Mouse (Mus musculus) hindbrain, embryonic 13.5 days (tissue): ENCODE measurements around the gene P2rx1. TPM values are rescaled to one million over a fixed set of nuclear protein-coding genes. Genes with fewer than 3 reads are reported as not detected.

ENCODE experiments used
- ATAC-seq: fragments of 200-750 bp; cut with Nextera tagmentation; 2 replicates; pipeline ENCODE4 v1.8.0; 2017; ENCODE audit warnings: moderate TSS enrichment; ENCODE audit not compliant: low FRiP score
- H3K27ac ChIP-seq: fragments of 300-500 bp; sonication (generic); 2 replicates; pipeline ENCODE4 v1.5.1; 2015; ENCODE audit warnings: inconsistent platforms, mild to moderate bottlenecking, moderate library complexity
- H3K27me3 ChIP-seq: fragments of 300-500 bp; sonication (generic); 2 replicates; pipeline ENCODE4 v1.6.1; 2015; ENCODE audit warnings: mild to moderate bottlenecking, inconsistent platforms
- H3K36me3 ChIP-seq: fragments of 300-500 bp; sonication (generic); 2 replicates; pipeline ENCODE4 v1.6.1; 2015; ENCODE audit warnings: mild to moderate bottlenecking, inconsistent platforms
- H3K4me1 ChIP-seq: fragments of 300-500 bp; sonication (generic); replicated peaks from 2 replicates; pipeline ENCODE4 v1.6.1; 2015; ENCODE audit warnings: inconsistent platforms
- H3K4me2 ChIP-seq: fragments of 300-500 bp; sonication (generic); 2 replicates; pipeline ENCODE4 v1.6.1; 2015; ENCODE audit warnings: inconsistent platforms, mild to moderate bottlenecking, moderate library complexity
- H3K4me3 ChIP-seq: fragments of 300-500 bp; sonication (generic); 2 replicates; pipeline ENCODE4 v1.5.1; 2015; ENCODE audit warnings: mild to moderate bottlenecking, inconsistent platforms
- H3K9ac ChIP-seq: fragments of 300-500 bp; sonication (generic); 2 replicates; pipeline ENCODE4 v1.6.1; 2015; ENCODE audit warnings: mild to moderate bottlenecking, inconsistent platforms
- H3K9me3 ChIP-seq: fragments of 300-500 bp; sonication (generic); 2 replicates; pipeline ENCODE4 v1.6.1; 2016; ENCODE audit warnings: inconsistent platforms
- WGBS: fragments of 180-500 bp; shearing (Covaris S2); methylation state at CpG from one replicate; pipeline ENCODE4 v1.1.7; 2015; 5-methylcytosine and 5-hydroxymethylcytosine counted together
- polyA plus RNA-seq: library from polyadenylated mRNA; unstranded; fragments of >200 nt; fragmentation: Nextera tagmentation; extraction: Ambion mirVana; gene quantifications from 2 replicates; pipeline ENCODE4 v1.2.1, GENCODE M21; 2015

Gene P2rx1
- polyA plus RNA-seq, 1 experiment from 2014 or later: 0.65 TPM

DNA sequence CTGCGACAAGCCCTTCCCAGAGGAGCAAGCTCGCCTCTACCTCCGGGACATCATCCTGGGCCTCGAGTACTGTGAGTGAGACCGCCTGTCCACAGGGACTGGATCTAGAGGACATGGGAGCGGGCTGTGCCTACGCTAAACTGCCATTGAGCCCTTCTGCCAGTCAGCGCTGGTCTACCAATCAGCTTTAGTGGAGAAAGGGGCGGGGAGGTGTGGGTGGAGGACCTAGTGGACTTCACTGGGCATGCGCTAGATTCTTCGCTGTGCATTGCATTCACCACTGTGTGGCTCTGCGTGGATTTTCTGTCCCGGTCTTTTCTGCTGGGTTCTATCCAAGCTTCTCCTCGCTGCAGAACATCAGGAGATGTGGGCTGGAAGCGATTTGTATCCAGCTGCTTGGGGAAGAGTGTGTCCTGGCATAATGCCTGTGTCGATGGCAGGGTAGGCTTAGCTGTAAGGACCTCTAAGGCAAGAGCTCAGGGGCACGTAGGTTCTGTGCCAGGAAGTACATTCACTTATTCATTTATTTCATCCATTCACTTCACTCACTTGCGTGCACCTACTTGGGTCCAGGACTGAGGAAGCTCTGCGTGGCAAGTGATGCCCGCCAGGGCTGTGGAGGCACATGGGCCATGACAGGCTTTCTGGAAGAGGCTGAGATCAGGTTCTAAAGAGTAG is 32.1 kb downstream of the P2rx1 start:
- Histone ChIP-seq H3K27ac (peak overlapping the region; percentile 89), H3K9ac (peak overlapping the region; percentile 69), H3K36me3 (peaks cover 34% of the 10 kb centered on the region), H3K4me3 (peak overlapping the region; percentile 35), H3K4me1 (peaks cover 11% of the 10 kb centered on the region), H3K4me2 (peak overlapping the region; percentile 62), H3K9me3 (no peaks in the 10 kb centered on the region), H3K27me3 (no peaks in the 10 kb centered on the region)
- ATAC-seq: peak; percentile 93
- 27% methylated on average over 20 of the region's 20 CpGs for WGBS

DNA sequence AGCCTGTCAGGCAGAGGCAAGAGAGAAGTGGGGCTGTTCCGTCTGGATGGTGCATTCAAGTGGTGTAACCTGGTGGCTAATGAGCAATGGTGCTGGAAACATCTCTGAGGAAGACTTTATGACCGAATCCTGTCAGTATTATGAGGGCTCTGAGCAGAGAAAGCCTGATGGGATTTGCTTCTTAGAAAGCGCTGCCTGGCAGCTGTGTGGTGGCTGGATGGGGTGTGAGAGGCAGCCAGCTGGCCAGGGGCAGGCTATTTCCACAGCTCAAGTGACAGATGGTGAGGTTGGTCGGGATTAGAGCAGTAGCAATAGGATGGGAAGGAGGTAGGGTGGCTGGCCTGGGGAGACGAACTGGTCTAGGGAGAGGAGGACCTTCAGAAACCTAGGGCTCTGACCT is 32.6 kb downstream of the P2rx1 start:
- H3K9me3 ChIP-seq: no peaks in the 10 kb centered on the region
- H3K9ac ChIP-seq: peak overlapping the region; percentile 69
- peaks cover 34% of the 10 kb centered on the region for H3K36me3 ChIP-seq
- no peak for ATAC-seq
- H3K27ac ChIP-seq: peak overlapping the region; percentile 89
- no peaks in the 10 kb centered on the region for H3K27me3 ChIP-seq
- H3K4me3 ChIP-seq: 0 out of 2 replicates have a peak overlapping the region, but pooled peaks have one; percentile 35
- peak overlapping the region; percentile 62; the same call in 1 of the 2 replicates for H3K4me2 ChIP-seq
- H3K4me1 ChIP-seq: peaks cover 11% of the 10 kb centered on the region
- 55% methylated on average over 5 of the region's 5 CpGs for WGBS

DNA sequence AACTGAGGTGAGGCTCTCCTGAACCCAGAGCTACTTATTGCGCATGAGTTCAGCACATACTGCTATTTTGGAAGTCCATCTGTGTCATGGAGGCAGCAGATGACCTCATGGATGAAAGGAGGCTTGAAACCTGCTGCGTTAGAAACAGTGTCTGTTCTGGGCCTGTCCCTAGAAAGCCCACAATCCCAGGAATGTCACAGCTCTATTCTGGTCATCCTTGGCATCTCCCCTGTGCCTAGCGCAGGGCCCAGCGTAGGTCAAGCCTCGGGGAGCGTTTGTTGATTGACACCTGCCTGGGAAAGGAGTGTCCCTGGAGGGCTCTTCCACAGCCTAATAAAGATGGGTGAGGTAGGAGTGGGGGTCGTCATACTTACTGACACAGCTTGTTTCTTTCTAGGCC is 37.2 kb downstream of the P2rx1 start:
- 75% methylated on average over 7 of the region's 7 CpGs for WGBS
- ATAC-seq: no peak
- Histone ChIP-seq H3K27me3 (no peaks in the 10 kb centered on the region), H3K27ac (no peak overlapping the region), H3K9ac (no peak overlapping the region), H3K4me1 (peaks cover 16% of the 10 kb centered on the region), H3K36me3 (peaks cover 48% of the 10 kb centered on the region), H3K9me3 (no peaks in the 10 kb centered on the region), H3K4me3 (no peak overlapping the region), H3K4me2 (no peak overlapping the region)

DNA sequence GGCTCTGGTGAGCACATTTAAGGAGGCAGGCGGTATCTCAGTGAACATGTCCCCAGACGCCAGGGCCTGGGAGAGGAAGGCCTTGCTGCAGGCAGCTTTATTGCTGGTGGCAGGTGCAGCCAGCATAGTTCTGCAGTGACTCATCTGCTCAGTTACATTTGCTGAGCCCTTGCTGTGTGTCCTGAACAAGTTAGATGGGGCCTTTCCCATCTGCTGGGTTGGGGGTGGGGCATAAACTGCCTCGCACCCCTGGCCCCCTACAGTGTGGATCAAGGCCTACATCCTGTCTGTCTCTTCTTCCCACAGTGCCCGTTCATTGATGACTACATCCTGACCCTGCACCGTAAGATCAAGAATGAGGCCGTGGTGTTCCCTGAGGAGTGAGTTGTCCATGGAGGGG is 38.0 kb downstream of the P2rx1 start:
- Histone ChIP-seq H3K27me3 (no peaks in the 10 kb centered on the region), H3K9me3 (no peaks in the 10 kb centered on the region), H3K27ac (no peak overlapping the region), H3K9ac (no peak overlapping the region), H3K4me1 (peaks cover 8% of the 10 kb centered on the region), H3K4me2 (no peak overlapping the region), H3K36me3 (peaks cover 54% of the 10 kb centered on the region), H3K4me3 (no peak overlapping the region)
- WGBS: 58% methylated on average over 6 of the region's 6 CpGs
- ATAC-seq: no peak

DNA sequence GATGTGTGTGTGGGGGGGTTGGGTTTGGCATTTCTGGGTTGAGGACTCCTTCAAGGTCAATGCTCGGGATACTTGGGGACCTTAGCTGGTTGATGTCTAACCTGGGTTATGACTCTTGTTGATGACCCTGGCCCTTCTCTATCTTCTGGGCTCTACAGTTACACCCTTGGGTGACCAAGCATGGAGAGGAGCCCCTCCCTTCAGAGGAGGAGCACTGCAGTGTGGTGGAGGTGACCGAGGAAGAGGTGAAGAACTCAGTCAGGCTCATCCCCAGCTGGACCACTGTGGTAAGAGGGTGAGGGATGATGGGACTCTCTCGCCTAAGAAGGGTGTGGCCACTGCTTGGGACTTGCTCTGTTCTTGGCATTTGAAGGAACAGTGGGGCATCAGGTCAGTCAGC is 38.8 kb downstream of the P2rx1 start:
- ATAC-seq: no peak
- H3K27ac ChIP-seq: no peak overlapping the region
- no peak overlapping the region for H3K4me3 ChIP-seq
- peaks cover 54% of the 10 kb centered on the region for H3K36me3 ChIP-seq
- WGBS: 84% methylated on average over 3 of the region's 3 CpGs
- no peaks in the 10 kb centered on the region for H3K9me3 ChIP-seq
- H3K27me3 ChIP-seq: no peaks in the 10 kb centered on the region
- H3K4me1 ChIP-seq: peaks cover 7% of the 10 kb centered on the region
- no peak overlapping the region for H3K4me2 ChIP-seq
- H3K9ac ChIP-seq: no peak overlapping the region

DNA sequence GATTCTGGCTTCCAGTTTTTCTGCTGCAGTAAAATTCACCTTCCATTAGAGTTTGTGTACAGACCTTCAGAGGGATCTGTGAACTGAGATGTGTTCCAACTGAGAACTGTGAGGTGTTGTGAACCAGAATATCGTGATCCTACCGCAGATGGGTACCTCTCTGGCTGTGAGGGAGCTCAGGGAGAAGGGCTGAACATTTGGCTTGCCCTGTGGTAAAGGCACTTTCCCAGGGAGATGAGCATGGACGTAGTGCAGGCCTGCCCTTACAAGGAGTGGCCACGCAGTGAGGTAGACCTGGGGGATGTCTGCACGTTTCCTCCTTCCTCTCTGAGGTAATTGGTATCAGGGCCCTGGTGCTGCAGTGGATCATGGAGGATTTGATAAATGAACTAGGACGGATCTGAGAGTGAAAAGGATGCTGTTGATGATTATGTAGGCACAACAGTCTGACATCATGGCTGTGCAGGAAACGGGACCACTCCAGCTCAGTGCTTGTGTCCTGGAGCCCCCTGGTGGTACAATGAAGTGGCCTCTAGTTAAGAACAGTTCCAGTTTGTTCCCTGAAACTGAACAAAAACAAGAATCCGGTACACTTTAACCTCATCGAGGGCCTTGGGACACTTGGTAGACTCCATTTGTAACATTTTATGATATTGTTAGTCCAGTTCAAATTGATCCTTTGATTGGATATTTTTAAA is 40.3 kb downstream of the P2rx1 start:
- peaks cover 7% of the 10 kb centered on the region for H3K4me1 ChIP-seq
- no peaks in the 10 kb centered on the region for H3K9me3 ChIP-seq
- H3K4me3 ChIP-seq: no peak overlapping the region
- ATAC-seq: peak; percentile 67; the same call in 1 of the 2 replicates
- peaks cover 44% of the 10 kb centered on the region for H3K36me3 ChIP-seq
- no peak overlapping the region for H3K9ac ChIP-seq
- no peaks in the 10 kb centered on the region for H3K27me3 ChIP-seq
- no peak overlapping the region for H3K4me2 ChIP-seq
- no peak overlapping the region for H3K27ac ChIP-seq
- 56% methylated on average over 9 of the region's 9 CpGs for WGBS

DNA sequence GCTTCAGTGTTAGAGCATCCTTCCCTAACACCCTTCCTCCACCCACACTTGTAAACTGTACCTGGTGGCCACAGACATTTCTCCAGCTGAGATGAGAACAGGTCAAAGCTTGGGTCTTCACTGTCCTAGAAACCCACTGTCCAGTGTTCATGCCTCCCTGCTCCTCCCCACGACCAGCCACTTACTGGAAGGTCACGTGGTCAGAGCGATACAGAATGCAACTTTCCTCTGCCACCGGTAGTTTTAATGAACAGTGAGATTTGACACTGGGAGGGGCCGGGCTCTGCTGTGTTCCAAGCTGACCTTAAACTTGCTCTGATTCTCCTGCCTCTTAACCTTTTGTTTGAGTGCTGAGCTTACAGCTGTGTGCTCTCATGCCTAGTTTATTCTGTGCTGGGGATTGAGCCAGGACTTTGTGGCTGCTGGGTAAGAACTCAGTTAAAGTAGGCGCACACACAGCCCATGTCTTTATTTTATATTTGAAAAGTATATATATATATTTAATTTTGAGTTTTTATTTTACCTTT is 45.4 kb downstream of the P2rx1 start:
- Histone ChIP-seq H3K4me2 (no peak overlapping the region), H3K4me3 (no peak overlapping the region), H3K4me1 (peaks cover 12% of the 10 kb centered on the region), H3K27me3 (no peaks in the 10 kb centered on the region), H3K27ac (no peak overlapping the region), H3K36me3 (peaks cover 19% of the 10 kb centered on the region), H3K9ac (no peak overlapping the region), H3K9me3 (no peaks in the 10 kb centered on the region)
- ATAC-seq: no peak
- WGBS: 75% methylated on average over 6 of the region's 6 CpGs

DNA sequence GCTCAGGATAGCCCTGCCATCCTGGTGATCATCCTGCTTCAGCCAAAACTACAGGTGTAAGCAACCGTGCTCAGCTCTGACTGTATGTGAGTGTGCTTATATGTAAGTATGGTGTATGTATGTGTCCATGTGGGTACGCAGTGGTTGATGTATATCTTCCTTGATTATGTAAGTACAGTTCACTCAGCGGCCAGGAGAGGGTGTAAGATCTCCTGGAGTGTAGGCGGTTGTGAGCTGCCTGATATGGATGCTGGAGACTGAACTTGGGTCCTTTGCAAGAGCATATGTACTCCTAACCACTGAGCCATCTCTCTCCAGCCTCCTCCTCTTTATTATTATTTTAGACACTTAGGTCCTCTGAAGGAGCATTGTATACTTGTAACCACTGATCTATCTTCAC is 45.9 kb downstream of the P2rx1 start:
- no peak overlapping the region for H3K4me2 ChIP-seq
- H3K27me3 ChIP-seq: no peaks in the 10 kb centered on the region
- H3K9ac ChIP-seq: no peak overlapping the region
- H3K36me3 ChIP-seq: peaks cover 19% of the 10 kb centered on the region
- 60% methylated on average over 4 of the region's 4 CpGs for whole genome bisulfite sequencing
- H3K4me1 ChIP-seq: peaks cover 17% of the 10 kb centered on the region
- no peak for ATAC-seq
- H3K4me3 ChIP-seq: no peak overlapping the region
- H3K9me3 ChIP-seq: no peaks in the 10 kb centered on the region
- H3K27ac ChIP-seq: no peak overlapping the region

DNA sequence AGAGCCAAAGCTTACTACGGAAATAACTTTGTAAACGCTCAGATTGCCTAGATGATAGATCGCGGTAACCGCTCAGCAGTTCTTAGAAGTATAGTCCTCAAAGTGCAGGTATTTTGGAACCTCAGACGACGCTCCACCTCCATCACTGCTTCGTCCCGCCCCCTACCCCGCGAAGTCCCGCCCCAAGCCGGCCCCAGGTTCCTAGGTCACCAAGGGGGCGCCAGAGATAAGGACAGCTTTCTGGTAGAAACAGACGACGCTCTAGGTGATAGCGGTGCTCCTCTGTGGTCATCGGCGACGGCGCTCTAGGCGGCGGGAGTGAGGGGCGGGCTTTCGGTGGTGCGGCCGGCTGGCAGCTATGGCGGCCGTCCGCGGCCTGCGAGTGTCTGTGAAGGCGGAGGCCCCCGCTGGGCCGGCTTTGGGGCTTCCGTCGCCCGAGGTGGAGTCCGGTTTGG is 48.7 kb downstream of the P2rx1 start, which contains the start of gene Ncbp3:
Gene Ncbp3, plus strand, starts transcription at position 242 of the 455 bp plus-strand sequence.
- peak within 1 kb of the TSS; percentile 96 for H3K9ac ChIP-seq
- WGBS: 1% methylated on average over 39 of the region's 39 CpGs
- peak within 1 kb of the TSS; percentile 94 for H3K27ac ChIP-seq
- ATAC-seq: peak; percentile 94
- peaks cover 21% of the 10 kb centered on the region for H3K4me1 ChIP-seq
- H3K4me3 ChIP-seq: peak within 1 kb of the TSS; percentile 94
- H3K9me3 ChIP-seq: no peaks in the 10 kb centered on the region
- H3K27me3 ChIP-seq: no peaks in the 10 kb centered on the region
- H3K4me2 ChIP-seq: peak within 1 kb of the TSS; percentile 85
- H3K36me3 ChIP-seq: peaks cover 24% of the 10 kb centered on the region

DNA sequence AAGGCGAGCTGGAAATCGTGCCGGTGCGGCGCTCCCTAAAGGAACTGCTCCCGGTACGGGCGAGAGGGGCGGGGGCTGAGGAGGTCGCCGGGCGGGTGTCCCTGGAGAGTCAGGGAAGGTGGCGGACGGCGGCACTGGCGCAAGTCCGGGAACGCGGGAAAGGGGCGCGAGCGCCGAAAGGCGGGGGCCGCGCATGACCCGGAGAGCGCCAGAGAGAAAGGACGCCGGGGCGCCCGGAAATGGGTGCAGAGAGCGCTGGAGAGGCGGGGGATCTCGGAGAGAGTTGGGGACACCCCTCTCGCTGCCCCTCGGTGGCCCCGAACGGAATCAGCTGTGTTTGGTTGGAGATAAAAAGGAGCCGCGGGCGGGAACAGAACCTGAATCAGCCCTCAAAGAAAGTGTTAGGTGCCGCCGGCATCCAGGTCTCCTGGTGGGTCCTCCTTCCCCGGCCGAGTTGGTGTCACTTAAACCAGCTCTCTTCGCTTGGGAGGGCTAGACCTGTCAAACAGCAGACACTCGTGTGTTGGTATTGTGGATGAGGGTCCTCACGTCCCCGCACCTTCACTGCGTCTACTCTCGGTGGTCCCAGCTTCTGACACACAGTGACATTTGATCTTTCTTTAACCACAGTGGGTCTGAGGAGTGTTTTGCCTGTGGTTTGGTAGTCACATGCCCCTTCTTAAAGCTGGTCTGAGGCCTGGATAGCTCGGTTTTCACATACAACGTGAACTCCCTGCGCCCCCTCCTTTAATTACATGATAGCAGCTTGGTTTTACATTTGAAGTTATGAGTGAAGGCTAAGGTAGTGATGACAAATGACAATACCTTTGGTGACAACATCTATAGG is 49.4 kb downstream of the P2rx1 start:
- H3K27me3 ChIP-seq: no peaks in the 10 kb centered on the region
- peak; percentile 74 for ATAC-seq
- WGBS: 2% methylated on average over 48 of the region's 55 CpGs

DNA sequence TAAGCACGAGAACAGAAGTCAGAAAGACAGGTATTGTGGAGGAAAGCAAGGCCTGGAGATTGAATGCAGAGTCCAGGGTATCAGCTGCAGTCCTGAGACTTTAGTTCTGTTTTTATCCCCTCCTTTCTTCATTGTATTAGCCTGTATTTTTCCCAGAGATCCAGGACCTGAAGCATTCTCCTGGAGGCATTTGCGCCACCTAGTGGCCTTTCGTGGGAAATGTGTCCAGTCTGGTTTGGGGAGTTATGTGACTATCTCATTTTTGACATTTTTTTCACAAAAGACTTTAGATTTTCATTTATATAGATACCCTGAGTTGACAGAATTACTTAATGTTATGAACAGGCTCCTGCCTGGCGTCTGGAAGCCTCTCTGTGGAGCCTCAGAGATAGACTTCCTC is 50.4 kb downstream of the P2rx1 start:
- H3K4me2 ChIP-seq: peak overlapping the region; percentile 85
- 4% methylated on average over 4 of the region's 4 CpGs for WGBS

More for the DNA sequence above, 49.4 kb downstream of the P2rx1 start:
- H3K4me2 ChIP-seq: peak overlapping the region; percentile 85
- peak overlapping the region; percentile 94 for H3K4me3 ChIP-seq
- H3K36me3 ChIP-seq: peaks cover 25% of the 10 kb centered on the region
- H3K27ac ChIP-seq: peak overlapping the region; percentile 94
- peak overlapping the region; percentile 96 for H3K9ac ChIP-seq
- peaks cover 21% of the 10 kb centered on the region for H3K4me1 ChIP-seq
- no peaks in the 10 kb centered on the region for H3K9me3 ChIP-seq

DNA sequence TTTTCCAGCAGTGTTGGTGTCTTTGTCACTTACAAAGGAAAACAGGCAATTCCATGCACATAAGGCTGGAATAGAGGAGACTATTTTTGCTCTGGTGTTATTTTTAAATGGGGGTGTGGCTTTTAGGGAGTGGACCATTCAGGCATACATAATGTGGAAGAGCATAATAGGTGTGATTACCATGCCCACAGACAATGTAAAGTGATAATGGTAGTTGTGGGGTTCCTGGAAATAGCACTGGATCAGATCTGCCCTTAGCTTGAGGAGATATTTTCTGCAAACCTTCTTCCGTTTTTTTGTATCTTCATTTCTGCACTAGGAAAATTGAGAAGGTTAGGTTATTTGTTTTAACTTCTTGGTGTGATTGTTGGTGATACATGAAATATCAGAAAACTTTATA is 53.9 kb downstream of the P2rx1 start:
- H3K9me3 ChIP-seq: no peaks in the 10 kb centered on the region
- H3K36me3 ChIP-seq: peaks cover 68% of the 10 kb centered on the region
- WGBS: 91% methylated on average over 1 of the region's 1 CpGs
- H3K27me3 ChIP-seq: no peaks in the 10 kb centered on the region
- no peak overlapping the region for H3K9ac ChIP-seq
- no peak for ATAC-seq
- H3K27ac ChIP-seq: no peak overlapping the region
- H3K4me3 ChIP-seq: no peak overlapping the region
- H3K4me2 ChIP-seq: no peak overlapping the region
- peaks cover 18% of the 10 kb centered on the region for H3K4me1 ChIP-seq

More for the DNA sequence above, 50.4 kb downstream of the P2rx1 start:
- Histone ChIP-seq H3K9me3 (no peaks in the 10 kb centered on the region), H3K27me3 (no peaks in the 10 kb centered on the region), H3K4me1 (peaks cover 21% of the 10 kb centered on the region), H3K9ac (peak overlapping the region; percentile 96), H3K27ac (peak overlapping the region; percentile 71), H3K36me3 (peaks cover 36% of the 10 kb centered on the region), H3K4me3 (peak overlapping the region; percentile 94)
- ATAC-seq: no peak
